Mouse (Mus musculus): ENCODE data around the gene Slc34a1.
A peak's percentile ranks its signal among the peaks of the same experiment; 100 is the strongest.

- TF ChIP-seq CTCF (IDR thresholded peaks at IDR 0.05; ENCODE audit: insufficient read depth, low read depth, low read length) (no peak), POLR2A (IDR thresholded peaks at IDR 0.05; ENCODE audit: insufficient read depth, low read depth, low read length) (peak; percentile 70; the same call in 1 of the 2 replicates)
Observed at GRCm38 (mm10) chr13:55444286-55444936, 46.4 kb downstream of the Slc34a1 start.

Measured in olfactory bulb, adult 2 months (tissue).